Mouse (Mus musculus): ENCODE data around the gene Zfp768. TPM values are rescaled to one million over a fixed set of nuclear protein-coding genes. Genes with fewer than 3 reads are reported as not detected.
"Not testable (repeated sequence)": the region's sequence is repeated elsewhere in the genome, so short reads cannot be mapped to it uniquely, and the experiment has no call there.

Gene Zfp768
- polyA plus RNA-seq, 1 experiment from 2014 or later: 6.5 TPM

GRCm38 (mm10) chr7:127342888-127343287 lies 2.5 kb downstream of the Zfp768 start:
- 0 out of 2 replicates have a peak, but pooled peaks cover 4% of the 10 kb centered on the region for H3K4me1 ChIP-seq (ENCODE audit: insufficient read depth)
- H3K9me3 ChIP-seq (ENCODE audit: low read depth, low read length): no peaks in the 10 kb centered on the region
- ATAC-seq (ENCODE audit: insufficient read depth) (no peak), DNase-seq (no peak)
- H3K27me3 ChIP-seq (ENCODE audit: insufficient read depth, low read length): no peaks in the 10 kb centered on the region
- WGBS: 94% methylated on average over 7 of the region's 7 CpGs
- peaks cover 28% of the 10 kb centered on the region for H3K36me3 ChIP-seq (ENCODE audit: insufficient read depth)
- no peak overlapping the region for H3K27ac ChIP-seq (ENCODE audit: low read depth)
- H3K4me3 ChIP-seq (ENCODE audit: low read depth, low read length): no peak overlapping the region
- no peak for TF ChIP-seq CTCF (IDR thresholded peaks at IDR 0.05; ENCODE audit: low read depth)
- no peak overlapping the region for H3K4me2 ChIP-seq
- no peak overlapping the region for H3K9ac ChIP-seq

- Histone ChIP-seq H3K4me3 (ENCODE audit: low read depth, low read length) (no peak overlapping the region), H3K27me3 (ENCODE audit: insufficient read depth, low read length) (no peaks in the 10 kb centered on the region), H3K27ac (ENCODE audit: low read depth) (no peak overlapping the region), H3K9me3 (ENCODE audit: low read depth, low read length) (no peaks in the 10 kb centered on the region), H3K4me1 (ENCODE audit: insufficient read depth) (0 out of 2 replicates have a peak, but pooled peaks cover 4% of the 10 kb centered on the region), H3K9ac (no peak overlapping the region), H3K4me2 (no peak overlapping the region), H3K36me3 (ENCODE audit: insufficient read depth) (peaks cover 28% of the 10 kb centered on the region)
- WGBS: 53% methylated on average over 4 of the region's 4 CpGs
- ATAC-seq (ENCODE audit: insufficient read depth) (no peak), DNase-seq (no peak)
- TF ChIP-seq CTCF (IDR thresholded peaks at IDR 0.05; ENCODE audit: low read depth): 0 out of 2 replicates have a peak, but pooled peaks have one; percentile 18
These were observed 3.1 kb downstream of the Zfp768 start for GRCm38 (mm10) chr7:127342332-127342731.

- H3K9ac ChIP-seq; ATAC-seq (ENCODE audit: insufficient read depth); H3K4me3 ChIP-seq (ENCODE audit: low read depth, low read length); H3K4me2 ChIP-seq; H3K9me3 ChIP-seq (ENCODE audit: low read depth, low read length); H3K27ac ChIP-seq (ENCODE audit: low read depth); DNase-seq; H3K27me3 ChIP-seq (ENCODE audit: insufficient read depth, low read length); H3K4me1 ChIP-seq (ENCODE audit: insufficient read depth): not testable (repeated sequence)
- H3K36me3 ChIP-seq (ENCODE audit: insufficient read depth): peaks cover 28% of the 10 kb centered on the region
- 91% methylated on average over 6 of the region's 6 CpGs for WGBS
These were observed 3.5 kb downstream of the Zfp768 start for GRCm38 (mm10) chr7:127341861-127342260.

GRCm38 (mm10) chr7:127341356-127341755 lies 4.0 kb downstream of the Zfp768 start:
- H3K4me1 ChIP-seq (ENCODE audit: insufficient read depth): no peaks in the 10 kb centered on the region
- ATAC-seq (ENCODE audit: insufficient read depth): no peak
- peaks cover 28% of the 10 kb centered on the region for H3K36me3 ChIP-seq (ENCODE audit: insufficient read depth)
- 98% methylated on average over 8 of the region's 8 CpGs for WGBS
- no peaks in the 10 kb centered on the region for H3K27me3 ChIP-seq (ENCODE audit: insufficient read depth, low read length)
- no peak overlapping the region for H3K4me3 ChIP-seq (ENCODE audit: low read depth, low read length)
- H3K9ac ChIP-seq: no peak overlapping the region
- no peak for DNase-seq
- TF ChIP-seq CTCF (IDR thresholded peaks at IDR 0.05; ENCODE audit: low read depth): no peak
- no peaks in the 10 kb centered on the region for H3K9me3 ChIP-seq (ENCODE audit: low read depth, low read length)
- no peak overlapping the region for H3K27ac ChIP-seq (ENCODE audit: low read depth)
- no peak overlapping the region for H3K4me2 ChIP-seq

GRCm38 (mm10) chr7:127337636-127338035 lies 7.8 kb downstream of the Zfp768 start:
- no peak overlapping the region for H3K27ac ChIP-seq (ENCODE audit: low read depth)

GRCm38 (mm10) chr7:127335604-127336003 lies 9.8 kb downstream of the Zfp768 start:
- Histone ChIP-seq H3K4me2 (no peak overlapping the region), H3K4me1 (ENCODE audit: insufficient read depth) (no peaks in the 10 kb centered on the region), H3K27me3 (ENCODE audit: insufficient read depth, low read length) (no peaks in the 10 kb centered on the region), H3K36me3 (ENCODE audit: insufficient read depth) (no peaks in the 10 kb centered on the region), H3K9ac (no peak overlapping the region), H3K27ac (ENCODE audit: low read depth) (no peak overlapping the region), H3K4me3 (ENCODE audit: low read depth, low read length) (no peak overlapping the region), H3K9me3 (ENCODE audit: low read depth, low read length) (no peaks in the 10 kb centered on the region)
- DNase-seq (no peak), ATAC-seq (ENCODE audit: insufficient read depth) (no peak)
- TF ChIP-seq CTCF (IDR thresholded peaks at IDR 0.05; ENCODE audit: low read depth): no peak
- 66% methylated on average over 4 of the region's 4 CpGs for WGBS

More at GRCm38 (mm10) chr7:127337636-127338035, 7.8 kb downstream of the Zfp768 start:
- no peak for TF ChIP-seq CTCF (IDR thresholded peaks at IDR 0.05; ENCODE audit: low read depth)
- H3K9me3 ChIP-seq (ENCODE audit: low read depth, low read length): no peaks in the 10 kb centered on the region
- H3K36me3 ChIP-seq (ENCODE audit: insufficient read depth): peaks cover 12% of the 10 kb centered on the region
- H3K4me2 ChIP-seq: no peak overlapping the region
- H3K4me1 ChIP-seq (ENCODE audit: insufficient read depth): no peaks in the 10 kb centered on the region
- DNase-seq (no peak), ATAC-seq (ENCODE audit: insufficient read depth) (no peak)
- H3K27me3 ChIP-seq (ENCODE audit: insufficient read depth, low read length): no peaks in the 10 kb centered on the region
- H3K9ac ChIP-seq: no peak overlapping the region
- WGBS: 63% methylated on average over 4 of the region's 4 CpGs
- H3K4me3 ChIP-seq (ENCODE audit: low read depth, low read length): no peak overlapping the region

GRCm38 (mm10) chr7:127333240-127333639 lies 12.1 kb downstream of the Zfp768 start:
- H3K4me1 ChIP-seq (ENCODE audit: insufficient read depth): no peaks in the 10 kb centered on the region
- DNase-seq (no peak), ATAC-seq (ENCODE audit: insufficient read depth) (no peak)
- H3K36me3 ChIP-seq (ENCODE audit: insufficient read depth): no peaks in the 10 kb centered on the region
- no peaks in the 10 kb centered on the region for H3K9me3 ChIP-seq (ENCODE audit: low read depth, low read length)
- H3K4me3 ChIP-seq (ENCODE audit: low read depth, low read length): no peak overlapping the region
- no peak overlapping the region for H3K27ac ChIP-seq (ENCODE audit: low read depth)
- TF ChIP-seq CTCF (IDR thresholded peaks at IDR 0.05; ENCODE audit: low read depth): no peak
- WGBS: 78% methylated on average over 6 of the region's 6 CpGs
- H3K9ac ChIP-seq: no peak overlapping the region
- no peaks in the 10 kb centered on the region for H3K27me3 ChIP-seq (ENCODE audit: insufficient read depth, low read length)
- H3K4me2 ChIP-seq: no peak overlapping the region

- no peaks in the 10 kb centered on the region for H3K27me3 ChIP-seq (ENCODE audit: insufficient read depth, low read length)
- no peak overlapping the region for H3K9ac ChIP-seq
- ATAC-seq (ENCODE audit: insufficient read depth): no peak
- H3K36me3 ChIP-seq (ENCODE audit: insufficient read depth): no peaks in the 10 kb centered on the region
- H3K9me3 ChIP-seq (ENCODE audit: low read depth, low read length): no peaks in the 10 kb centered on the region
- H3K4me3 ChIP-seq (ENCODE audit: low read depth, low read length): no peak overlapping the region
- 57% methylated on average over 2 of the region's 2 CpGs for WGBS
- DNase-seq: no peak
- no peak for TF ChIP-seq CTCF (IDR thresholded peaks at IDR 0.05; ENCODE audit: low read depth)
- H3K4me1 ChIP-seq (ENCODE audit: insufficient read depth): no peaks in the 10 kb centered on the region
- H3K4me2 ChIP-seq: no peak overlapping the region
- no peak overlapping the region for H3K27ac ChIP-seq (ENCODE audit: low read depth)
These were observed 18.7 kb downstream of the Zfp768 start for GRCm38 (mm10) chr7:127326685-127327084.
